Mouse (Mus musculus): ENCODE measurements around the gene Esrrg.

The Esrrg gene

GRCm38 (mm10) chr1:187706046-187706445 lies 97.5 kb downstream of the Esrrg start:
- DNase-seq (ENCODE audit: low read depth), result no peak

GRCm38 (mm10) chr1:187707176-187707575 lies 98.6 kb downstream of the Esrrg start:
- DNase-seq (ENCODE audit: low read depth), result no peak

GRCm38 (mm10) chr1:187710434-187710948 lies 101.9 kb downstream of the Esrrg start:
- DNase-seq (ENCODE audit: low read depth), result no peak

GRCm38 (mm10) chr1:187721035-187721434 lies 112.4 kb downstream of the Esrrg start:
- DNase-seq (ENCODE audit: low read depth), result no peak

- no peak for DNase-seq (ENCODE audit: low read depth)
These were observed 113.4 kb downstream of the Esrrg start for GRCm38 (mm10) chr1:187722016-187722415.

- no peak for DNase-seq (ENCODE audit: low read depth)
These were observed 116.1 kb downstream of the Esrrg start for GRCm38 (mm10) chr1:187724651-187725050.

GRCm38 (mm10) chr1:187725351-187725750 lies 116.8 kb downstream of the Esrrg start:
- no peak for DNase-seq (ENCODE audit: low read depth)

GRCm38 (mm10) chr1:187731171-187731570 lies 122.6 kb downstream of the Esrrg start:
- DNase-seq (ENCODE audit: low read depth), result no peak

GRCm38 (mm10) chr1:187736507-187736906 lies 127.9 kb downstream of the Esrrg start:
- DNase-seq (ENCODE audit: low read depth), result no peak

- DNase-seq (ENCODE audit: low read depth), result no peak
These were observed 128.7 kb downstream of the Esrrg start for GRCm38 (mm10) chr1:187737296-187737695.

- DNase-seq (ENCODE audit: low read depth), result no peak
These were observed 131.9 kb downstream of the Esrrg start for GRCm38 (mm10) chr1:187740531-187740930.

- DNase-seq (ENCODE audit: low read depth), result no peak
These were observed 132.7 kb downstream of the Esrrg start for GRCm38 (mm10) chr1:187741306-187741705.

- no peak for DNase-seq (ENCODE audit: low read depth)
These were observed 133.5 kb downstream of the Esrrg start for GRCm38 (mm10) chr1:187742071-187742470.

GRCm38 (mm10) chr1:187749294-187749693 lies 140.7 kb downstream of the Esrrg start:
- no peak for DNase-seq (ENCODE audit: low read depth)

GRCm38 (mm10) chr1:187749931-187750330 lies 141.3 kb downstream of the Esrrg start:
- no peak for DNase-seq (ENCODE audit: low read depth)

- DNase-seq (ENCODE audit: low read depth), result no peak
These were observed 146.9 kb downstream of the Esrrg start for GRCm38 (mm10) chr1:187755528-187755927.

- no peak for DNase-seq (ENCODE audit: low read depth)
These were observed 149.4 kb downstream of the Esrrg start for GRCm38 (mm10) chr1:187757981-187758380.

- no peak for DNase-seq (ENCODE audit: low read depth)
These were observed 150.0 kb downstream of the Esrrg start for GRCm38 (mm10) chr1:187758546-187758945.

- DNase-seq (ENCODE audit: low read depth), result no peak
These were observed 150.9 kb downstream of the Esrrg start for GRCm38 (mm10) chr1:187759536-187759935.

- DNase-seq (ENCODE audit: low read depth), result no peak
These were observed 154.3 kb downstream of the Esrrg start for GRCm38 (mm10) chr1:187762641-187763450.

GRCm38 (mm10) chr1:187763451-187763755 lies 154.8 kb downstream of the Esrrg start:
- DNase-seq (ENCODE audit: low read depth), result no peak

GRCm38 (mm10) chr1:187763821-187764220 lies 155.2 kb downstream of the Esrrg start:
- no peak for DNase-seq (ENCODE audit: low read depth)

GRCm38 (mm10) chr1:187765577-187765976 lies 157.0 kb downstream of the Esrrg start:
- DNase-seq (ENCODE audit: low read depth), result no peak

- no peak for DNase-seq (ENCODE audit: low read depth)
These were observed 158.8 kb downstream of the Esrrg start for GRCm38 (mm10) chr1:187767355-187767754.

Data from c-Kit-positive CD71-negative TER-119-negative erythroid progenitor cells, embryonic 14.5 days (primary cell).